Mouse (Mus musculus) neural tube, embryonic 12.5 days (tissue): ENCODE data around the gene Il2rb. TPM values are rescaled to one million over a fixed set of nuclear protein-coding genes. Genes with fewer than 3 reads are reported as not detected.

Experiments used
- ATAC-seq: fragments of 200-750 bp; cut with Nextera tagmentation; 2 replicates; pipeline ENCODE4 v1.8.0; 2017; ENCODE audit warnings: low read depth, mild to moderate bottlenecking, moderate TSS enrichment, moderate library complexity; ENCODE audit not compliant: low FRiP score
- H3K27ac ChIP-seq: fragments of 300-500 bp; sonication (generic); 2 replicates; pipeline ENCODE4 v1.5.1; 2016
- H3K27me3 ChIP-seq: fragments of 300-500 bp; sonication (generic); replicated peaks from 2 replicates; pipeline ENCODE4 v1.6.1; 2016; ENCODE audit warnings: mild to moderate bottlenecking
- H3K36me3 ChIP-seq: fragments of 300-500 bp; sonication (generic); 2 replicates; pipeline ENCODE4 v1.6.1; 2016; ENCODE audit warnings: mild to moderate bottlenecking
- H3K4me1 ChIP-seq: fragments of 300-500 bp; sonication (generic); 2 replicates; pipeline ENCODE4 v1.6.1; 2016
- H3K4me2 ChIP-seq: fragments of 300-500 bp; sonication (generic); replicated peaks from 2 replicates; pipeline ENCODE4 v1.6.1; 2016; ENCODE audit warnings: mild to moderate bottlenecking
- H3K4me3 ChIP-seq: fragments of 300-500 bp; sonication (generic); 2 replicates; pipeline ENCODE4 v1.5.1; 2016
- H3K9ac ChIP-seq: fragments of 300-500 bp; sonication (generic); 2 replicates; pipeline ENCODE4 v1.6.1; 2016; ENCODE audit warnings: mild to moderate bottlenecking
- H3K9me3 ChIP-seq: fragments of 300-500 bp; sonication (generic); 2 replicates; pipeline ENCODE4 v1.6.1; 2016; ENCODE audit warnings: mild to moderate bottlenecking
- WGBS: fragments of 180-500 bp; shearing (Covaris S2); methylation state at CpG from one replicate; pipeline ENCODE4 v1.1.7; 2016; 5-methylcytosine and 5-hydroxymethylcytosine counted together
- polyA plus RNA-seq: library from polyadenylated mRNA; unstranded; fragments of >200 nt; fragmentation: Nextera tagmentation; extraction: Ambion mirVana; gene quantifications from 2 replicates; pipeline ENCODE4 v1.2.1, GENCODE M21; 2016

Il2rb gene
- polyA plus RNA-seq, 1 experiment from 2014 or later, result not detected

DNA sequence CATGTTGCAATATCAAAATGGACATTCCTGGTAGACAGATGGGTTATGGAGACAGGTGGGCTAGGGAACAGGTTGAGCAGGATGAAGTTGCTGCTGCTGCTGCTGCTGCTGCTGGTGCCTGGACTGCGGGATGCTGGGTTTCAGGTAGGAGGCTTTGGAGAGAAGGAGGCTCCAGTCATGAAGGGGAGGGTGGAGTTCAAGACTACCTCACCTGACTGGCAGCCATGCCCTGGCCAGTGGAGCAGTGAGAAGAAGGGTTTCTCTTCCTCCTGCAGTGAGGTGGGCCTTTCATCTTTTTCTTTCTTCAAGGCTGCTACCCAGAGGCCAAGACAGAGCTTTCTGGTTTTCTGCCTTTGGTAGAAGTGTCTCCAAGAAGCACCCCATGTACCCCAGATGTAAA is 18.2 kb downstream of the Il2rb start:
- 71% methylated on average over 1 of the region's 1 CpGs for WGBS
- H3K4me1 ChIP-seq, result no peaks in the 10 kb centered on the region; the same call in 1 of the 2 replicates

DNA sequence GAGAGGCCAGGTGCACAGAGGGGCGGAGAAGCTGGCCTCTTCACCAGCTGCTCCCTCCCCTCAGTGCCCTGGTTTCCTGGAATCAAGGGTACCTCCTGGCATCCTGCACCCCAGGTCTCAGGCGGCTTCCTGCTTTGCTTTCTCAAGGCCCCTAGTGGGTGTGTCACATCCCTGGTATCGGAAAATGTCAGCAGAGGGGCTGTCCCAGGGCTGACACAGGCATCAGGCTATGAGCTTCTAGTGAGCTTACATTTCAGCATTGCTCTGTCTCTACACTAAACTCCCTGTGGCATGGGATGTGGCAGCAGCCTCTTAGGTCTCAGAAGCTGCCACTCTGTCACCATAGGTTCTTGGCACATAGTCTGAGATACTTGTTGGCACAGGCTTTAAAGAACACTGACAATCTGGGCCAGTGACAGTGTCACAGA is 19.5 kb downstream of the Il2rb start:
- Histone ChIP-seq H3K36me3 (no peaks in the 10 kb centered on the region), H3K4me1 (no peaks in the 10 kb centered on the region; the same call in 1 of the 2 replicates), H3K27me3 (no peaks in the 10 kb centered on the region), H3K27ac (no peak overlapping the region), H3K9ac (no peak overlapping the region), H3K4me2 (no peak overlapping the region), H3K9me3 (no peaks in the 10 kb centered on the region), H3K4me3 (no peak overlapping the region)
- WGBS, result 72% methylated on average over 3 of the region's 3 CpGs
- no peak for ATAC-seq

More for the DNA sequence above, 18.2 kb downstream of the Il2rb start:
- H3K36me3 ChIP-seq, result no peaks in the 10 kb centered on the region
- no peak for ATAC-seq
- H3K9me3 ChIP-seq, result no peaks in the 10 kb centered on the region
- no peak overlapping the region for H3K4me3 ChIP-seq
- H3K4me2 ChIP-seq, result no peak overlapping the region
- no peak overlapping the region for H3K9ac ChIP-seq
- no peak overlapping the region for H3K27ac ChIP-seq
- no peaks in the 10 kb centered on the region for H3K27me3 ChIP-seq

DNA sequence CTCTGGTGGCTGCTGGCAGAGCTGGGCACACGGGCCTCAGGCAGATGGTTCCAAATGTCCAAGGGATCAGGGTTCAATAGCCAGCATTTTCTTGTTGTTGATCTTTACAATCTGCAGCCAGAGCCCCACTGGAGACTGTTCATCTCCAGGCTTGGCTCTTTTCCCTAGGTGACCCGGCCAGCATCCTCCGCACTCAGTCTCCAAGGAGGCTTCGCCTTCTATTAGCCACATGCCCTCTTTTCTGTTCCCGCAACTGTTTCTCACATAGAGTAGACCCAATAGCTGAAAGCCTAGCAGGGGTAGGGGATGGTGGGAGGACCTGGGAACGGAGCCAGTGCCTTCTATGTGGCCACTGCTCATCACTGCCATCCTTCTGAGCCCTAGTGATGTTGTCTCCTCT is 21.6 kb downstream of the Il2rb start:
- Histone ChIP-seq H3K27me3 (no peaks in the 10 kb centered on the region), H3K4me1 (no peaks in the 10 kb centered on the region; the same call in 1 of the 2 replicates), H3K9ac (no peak overlapping the region), H3K4me2 (no peak overlapping the region), H3K36me3 (no peaks in the 10 kb centered on the region), H3K27ac (no peak overlapping the region), H3K9me3 (no peaks in the 10 kb centered on the region), H3K4me3 (no peak overlapping the region)
- no peak for ATAC-seq
- 88% methylated on average over 6 of the region's 6 CpGs for WGBS

DNA sequence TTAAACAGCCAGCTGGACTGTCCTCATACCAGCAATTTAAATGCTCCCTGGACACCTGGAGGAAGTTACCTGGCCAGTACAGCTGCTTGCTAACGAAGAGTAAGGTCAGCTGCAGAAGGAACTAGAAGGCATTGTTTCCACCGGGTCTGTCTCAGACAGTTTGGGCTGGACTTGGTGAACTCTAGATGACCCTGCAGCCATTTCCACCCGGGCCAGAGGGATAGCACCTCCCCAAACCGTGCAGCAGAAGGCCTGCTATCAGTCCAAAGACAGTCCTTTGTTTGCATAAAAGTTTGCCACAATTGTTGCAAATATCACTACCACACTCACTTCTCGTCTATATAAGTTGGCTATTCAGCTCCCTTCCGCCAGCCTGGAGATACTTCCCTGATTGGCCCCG is 23.2 kb downstream of the Il2rb start:
- 38% methylated on average over 7 of the region's 7 CpGs for WGBS
- Histone ChIP-seq H3K27me3 (no peaks in the 10 kb centered on the region), H3K27ac (no peak overlapping the region), H3K4me1 (no peaks in the 10 kb centered on the region; the same call in 1 of the 2 replicates), H3K9ac (no peak overlapping the region), H3K9me3 (no peaks in the 10 kb centered on the region), H3K36me3 (no peaks in the 10 kb centered on the region), H3K4me2 (no peak overlapping the region), H3K4me3 (no peak overlapping the region)
- ATAC-seq, result no peak

DNA sequence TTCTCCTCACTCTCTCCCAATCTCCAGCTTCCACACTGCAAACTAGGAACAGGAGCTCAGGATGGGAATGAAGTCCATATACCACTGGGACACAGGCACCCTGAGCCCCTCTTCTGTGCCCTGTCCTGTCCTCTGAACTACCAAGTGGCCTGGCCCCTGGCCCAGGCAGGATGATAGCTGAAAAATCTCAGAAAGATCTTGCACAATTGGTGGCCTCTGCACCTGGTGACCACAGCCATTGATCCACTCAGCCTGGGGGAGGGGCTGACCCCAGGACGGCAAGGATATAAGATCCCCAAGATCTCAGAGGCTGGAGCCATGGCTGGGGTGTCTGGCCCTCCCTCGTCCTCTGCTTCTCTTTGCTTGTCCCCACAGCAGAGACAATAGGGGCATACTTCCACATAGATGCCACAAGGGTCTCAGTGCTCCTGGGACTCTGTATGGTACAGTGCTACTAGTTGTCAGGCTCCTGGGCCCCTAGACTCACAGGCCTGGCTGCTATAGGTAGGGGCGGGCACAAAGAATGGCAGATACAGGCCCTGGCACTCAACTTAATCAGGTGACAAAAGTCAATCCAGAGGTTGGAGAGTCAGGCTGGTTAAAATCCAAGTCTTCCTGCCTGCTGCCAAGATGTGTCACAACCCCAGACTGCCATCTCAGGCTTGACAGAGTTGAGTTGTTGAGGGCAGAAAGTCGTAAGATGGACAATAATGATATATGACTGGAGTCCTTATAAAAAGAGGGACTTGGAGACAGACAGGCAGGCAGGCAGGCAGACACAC is 24.4 kb downstream of the Il2rb start:
- no peak overlapping the region for H3K9ac ChIP-seq
- no peaks in the 10 kb centered on the region for H3K9me3 ChIP-seq
- WGBS, result 59% methylated on average over 4 of the region's 4 CpGs
- no peak overlapping the region for H3K27ac ChIP-seq
- no peaks in the 10 kb centered on the region; the same call in 1 of the 2 replicates for H3K4me1 ChIP-seq
- no peak for ATAC-seq
- H3K4me2 ChIP-seq, result no peak overlapping the region
- H3K36me3 ChIP-seq, result no peaks in the 10 kb centered on the region
- no peak overlapping the region for H3K4me3 ChIP-seq
- H3K27me3 ChIP-seq, result no peaks in the 10 kb centered on the region

DNA sequence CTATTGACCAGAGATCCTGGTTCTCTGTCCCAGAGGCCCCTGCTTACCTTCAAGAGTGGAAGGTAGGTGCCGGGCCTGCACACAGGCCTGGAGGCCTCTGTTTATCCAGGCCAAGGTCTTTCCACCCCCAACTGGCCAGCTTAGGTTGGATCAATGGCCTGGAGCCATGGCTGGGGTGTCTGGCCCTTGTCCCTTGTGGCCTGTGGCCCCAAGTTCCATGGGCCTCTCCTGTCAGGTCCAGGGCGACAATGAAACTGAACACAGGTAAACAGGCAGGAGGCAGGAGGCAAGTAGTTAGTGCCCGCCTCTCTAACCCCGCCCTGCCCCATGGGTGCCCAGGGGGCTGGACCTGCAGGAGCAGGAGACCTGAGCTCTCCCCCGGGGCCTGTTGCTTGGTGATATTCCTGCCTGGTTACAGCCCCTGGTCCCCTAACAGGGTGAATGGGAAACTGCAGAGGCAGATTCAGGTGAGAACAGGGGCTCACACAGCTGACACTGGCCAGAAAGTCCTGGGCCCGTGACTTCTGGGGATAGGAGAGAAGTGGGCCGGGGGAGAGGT is 26.6 kb downstream of the Il2rb start, which contains the start of gene Tmprss6:
TSS of gene Tmprss6 (minus strand) at position 256 of the 559 bp plus-strand sequence.
- H3K9me3 ChIP-seq, result no peaks in the 10 kb centered on the region
- no peak within 1 kb of the TSS for H3K4me2 ChIP-seq
- WGBS, result 78% methylated on average over 7 of the region's 7 CpGs
- no peak for ATAC-seq
- no peaks in the 10 kb centered on the region for H3K36me3 ChIP-seq
- no peaks in the 10 kb centered on the region for H3K27me3 ChIP-seq
- H3K9ac ChIP-seq, result no peak within 1 kb of the TSS
- H3K4me1 ChIP-seq, result no peaks in the 10 kb centered on the region; the same call in 1 of the 2 replicates
- no peak within 1 kb of the TSS for H3K4me3 ChIP-seq
- no peak within 1 kb of the TSS for H3K27ac ChIP-seq

DNA sequence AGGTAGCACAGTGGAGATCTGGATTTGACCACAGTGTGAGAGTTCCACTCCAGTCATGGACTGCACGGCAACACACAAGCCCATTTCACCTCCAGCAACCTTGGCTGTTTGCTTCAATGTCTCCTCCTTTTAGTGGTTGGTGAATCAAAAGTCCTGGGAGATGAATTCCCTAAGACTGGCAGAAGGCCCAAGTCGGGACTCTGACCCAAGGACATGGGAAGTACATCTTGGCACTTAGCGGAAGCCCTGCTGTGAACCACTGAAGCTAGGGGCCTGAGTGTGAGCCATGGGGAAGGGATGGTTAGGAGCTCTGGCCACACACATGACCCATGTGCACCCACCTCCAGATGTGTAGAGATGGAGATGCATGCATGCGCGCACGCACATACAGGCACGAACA is 27.5 kb downstream of the Il2rb start:
- ATAC-seq, result no peak
- Histone ChIP-seq H3K27me3 (no peaks in the 10 kb centered on the region), H3K9me3 (no peaks in the 10 kb centered on the region), H3K4me2 (no peak overlapping the region), H3K4me1 (no peaks in the 10 kb centered on the region; the same call in 1 of the 2 replicates), H3K27ac (no peak overlapping the region), H3K36me3 (no peaks in the 10 kb centered on the region), H3K4me3 (no peak overlapping the region), H3K9ac (no peak overlapping the region)
- WGBS, result 92% methylated on average over 7 of the region's 7 CpGs

DNA sequence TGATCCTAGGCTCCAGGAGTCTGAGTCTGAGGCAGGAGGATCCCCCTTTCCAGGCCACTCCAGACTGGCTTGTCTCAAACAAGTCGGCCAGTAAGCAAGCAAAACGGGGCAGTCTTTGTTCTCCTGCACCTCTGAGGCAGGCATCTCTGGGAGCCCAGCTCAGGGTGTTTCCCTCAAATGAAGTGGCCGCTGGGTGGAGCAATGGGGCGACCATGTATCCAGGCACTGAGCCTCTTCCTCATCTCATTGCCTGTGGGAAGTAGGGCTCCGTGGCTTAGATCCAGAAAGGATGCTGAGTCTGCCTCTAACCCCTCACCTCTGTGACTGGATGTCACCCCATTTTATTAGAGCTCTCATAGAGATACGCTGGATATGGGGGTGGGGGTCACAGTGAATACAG is 28.3 kb downstream of the Il2rb start:
- Histone ChIP-seq H3K9me3 (no peaks in the 10 kb centered on the region), H3K27ac (no peak overlapping the region), H3K27me3 (no peaks in the 10 kb centered on the region), H3K4me2 (no peak overlapping the region), H3K36me3 (no peaks in the 10 kb centered on the region), H3K4me1 (no peaks in the 10 kb centered on the region; the same call in 1 of the 2 replicates), H3K4me3 (no peak overlapping the region), H3K9ac (no peak overlapping the region)
- no peak for ATAC-seq
- 42% methylated on average over 6 of the region's 6 CpGs for WGBS

DNA sequence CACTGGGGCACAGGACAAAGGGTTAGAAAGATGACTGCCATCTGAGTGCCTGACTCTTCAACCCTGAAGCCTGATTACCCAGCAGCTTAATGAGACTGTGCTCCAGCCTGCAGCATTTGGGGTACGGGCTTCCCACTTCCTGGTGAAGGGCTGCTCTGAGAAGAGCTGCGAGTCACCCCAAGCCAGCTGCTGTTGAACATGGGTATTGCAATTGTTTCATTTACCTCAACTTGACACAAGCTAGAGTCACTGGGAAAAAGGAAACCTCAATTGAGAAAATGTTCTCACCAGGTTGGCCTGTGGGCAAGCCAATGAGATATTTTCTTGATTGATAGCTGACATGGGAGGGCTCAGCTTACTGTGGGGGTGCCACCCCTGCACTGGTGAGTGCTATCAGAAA is 32.1 kb downstream of the Il2rb start:
- H3K9me3 ChIP-seq, result no peaks in the 10 kb centered on the region
- no peaks in the 10 kb centered on the region for H3K4me1 ChIP-seq
- H3K9ac ChIP-seq, result no peak overlapping the region
- H3K4me3 ChIP-seq, result no peak overlapping the region
- no peaks in the 10 kb centered on the region for H3K36me3 ChIP-seq
- no peak overlapping the region for H3K4me2 ChIP-seq
- no peak overlapping the region for H3K27ac ChIP-seq
- H3K27me3 ChIP-seq, result no peaks in the 10 kb centered on the region
- ATAC-seq, result no peak
- WGBS, result 80% methylated on average over 2 of the region's 2 CpGs

DNA sequence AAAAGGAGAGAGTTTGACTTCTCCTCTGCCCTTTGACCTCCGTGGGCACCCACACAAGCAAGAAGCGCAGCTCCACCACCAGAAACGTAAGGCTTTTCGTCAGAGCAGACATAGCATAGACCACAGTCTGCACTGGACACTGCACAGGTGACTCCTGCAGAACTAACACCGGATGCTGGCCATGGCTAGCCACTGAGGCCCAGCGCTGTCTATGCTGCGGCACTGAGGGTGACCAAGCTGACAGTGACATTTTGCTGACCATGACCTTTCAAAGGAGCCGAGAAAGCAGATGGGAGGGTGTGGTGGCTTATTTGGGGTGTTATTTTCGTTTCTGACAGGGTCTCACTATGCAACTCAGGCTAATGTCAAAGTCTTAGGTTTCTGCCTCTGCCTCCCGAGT is 37.9 kb downstream of the Il2rb start:
- H3K4me3 ChIP-seq, result no peak overlapping the region
- WGBS, result 78% methylated on average over 10 of the region's 10 CpGs
- no peak overlapping the region for H3K9ac ChIP-seq
- ATAC-seq, result no peak
- no peak overlapping the region for H3K4me2 ChIP-seq
- no peaks in the 10 kb centered on the region for H3K27me3 ChIP-seq
- H3K27ac ChIP-seq, result no peak overlapping the region
- no peaks in the 10 kb centered on the region for H3K36me3 ChIP-seq
- no peaks in the 10 kb centered on the region for H3K9me3 ChIP-seq
- H3K4me1 ChIP-seq, result no peaks in the 10 kb centered on the region

DNA sequence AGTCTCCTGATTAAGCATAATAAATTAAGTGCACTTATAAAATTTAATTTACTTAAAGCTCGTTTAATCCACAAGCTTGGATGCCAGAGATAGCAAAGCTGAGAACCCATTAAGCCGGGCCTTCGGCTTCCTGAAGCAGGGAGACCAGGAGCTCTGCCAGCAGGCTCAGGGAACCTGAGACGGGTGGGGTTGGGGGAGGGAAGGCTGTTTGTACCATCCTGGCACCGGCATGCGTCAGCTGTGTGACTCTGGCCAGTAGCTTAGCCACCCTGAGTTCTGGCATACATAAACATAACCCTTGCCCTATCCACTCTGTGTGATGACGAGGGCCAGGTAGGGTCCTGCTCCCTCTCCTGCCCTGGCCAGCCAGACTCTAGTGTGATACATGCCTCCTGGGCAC is 39.0 kb downstream of the Il2rb start:
- no peak overlapping the region for H3K4me2 ChIP-seq
- H3K4me1 ChIP-seq, result no peaks in the 10 kb centered on the region
- no peak for ATAC-seq
- H3K27me3 ChIP-seq, result no peaks in the 10 kb centered on the region
- no peaks in the 10 kb centered on the region for H3K36me3 ChIP-seq
- no peaks in the 10 kb centered on the region for H3K9me3 ChIP-seq
- no peak overlapping the region for H3K27ac ChIP-seq
- H3K9ac ChIP-seq, result no peak overlapping the region
- 68% methylated on average over 7 of the region's 7 CpGs for WGBS
- no peak overlapping the region for H3K4me3 ChIP-seq

DNA sequence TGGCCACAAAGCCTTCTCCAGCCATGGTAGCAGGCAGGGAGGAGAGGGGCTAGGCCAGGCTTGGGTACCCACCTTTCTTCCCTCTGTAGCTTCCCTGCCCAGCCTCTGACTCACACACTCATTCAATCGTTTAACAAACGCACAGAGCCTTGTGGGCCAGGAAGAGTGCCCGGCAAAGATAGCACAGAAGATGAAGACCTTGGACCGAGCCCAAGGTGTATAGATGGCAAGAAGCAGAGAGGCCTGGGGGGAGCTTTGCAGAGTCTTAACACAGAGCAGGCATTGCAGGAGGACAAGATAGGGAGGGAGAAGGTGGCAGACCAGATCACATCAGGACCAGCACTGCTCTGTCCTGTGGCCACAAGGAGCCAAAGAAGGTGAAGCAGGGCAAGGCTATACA is 39.9 kb downstream of the Il2rb start:
- no peak overlapping the region for H3K4me2 ChIP-seq
- H3K4me1 ChIP-seq, result no peaks in the 10 kb centered on the region
- H3K36me3 ChIP-seq, result no peaks in the 10 kb centered on the region
- H3K27ac ChIP-seq, result no peak overlapping the region
- no peaks in the 10 kb centered on the region for H3K27me3 ChIP-seq
- 84% methylated on average over 4 of the region's 4 CpGs for WGBS
- H3K9me3 ChIP-seq, result no peaks in the 10 kb centered on the region
- no peak overlapping the region for H3K4me3 ChIP-seq
- no peak overlapping the region for H3K9ac ChIP-seq
- no peak for ATAC-seq

DNA sequence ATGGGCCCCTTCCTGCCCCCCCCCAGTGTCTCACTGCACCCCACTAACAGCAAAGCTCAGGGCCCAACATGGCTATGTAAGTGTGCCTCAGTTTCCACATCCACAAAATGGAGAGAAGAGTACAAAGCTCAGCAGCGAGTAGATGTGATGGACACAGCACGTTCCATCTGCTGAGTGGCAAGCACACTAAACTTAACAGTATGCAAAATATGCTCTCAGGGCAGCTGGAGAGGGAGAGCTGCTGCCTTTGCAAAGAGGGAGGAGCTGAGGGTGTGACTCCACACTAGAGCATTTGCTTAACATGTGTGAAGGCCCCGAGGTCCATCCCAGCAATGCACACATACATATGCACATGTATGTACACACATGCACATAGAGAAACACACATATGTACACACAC is 42.1 kb downstream of the Il2rb start:
- H3K36me3 ChIP-seq, result no peaks in the 10 kb centered on the region
- H3K4me3 ChIP-seq, result no peak overlapping the region
- 85% methylated on average over 3 of the region's 3 CpGs for WGBS
- no peak overlapping the region for H3K27ac ChIP-seq
- H3K4me2 ChIP-seq, result no peak overlapping the region
- no peaks in the 10 kb centered on the region for H3K9me3 ChIP-seq
- H3K9ac ChIP-seq, result no peak overlapping the region
- no peaks in the 10 kb centered on the region for H3K27me3 ChIP-seq
- ATAC-seq, result no peak
- peaks cover 8% of the 10 kb centered on the region for H3K4me1 ChIP-seq
